Mouse (Mus musculus): ENCODE results near the gene Prelp. TPM values are rescaled to one million over a fixed set of nuclear protein-coding genes. Genes with fewer than 3 reads are reported as not detected.
A peak's percentile ranks its signal among the peaks of the same experiment; 100 is the strongest.

Prelp gene
- total and polyA plus RNA-seq, 3 experiments: 29.0 to 52.1 (median 34.4) TPM

DNA sequence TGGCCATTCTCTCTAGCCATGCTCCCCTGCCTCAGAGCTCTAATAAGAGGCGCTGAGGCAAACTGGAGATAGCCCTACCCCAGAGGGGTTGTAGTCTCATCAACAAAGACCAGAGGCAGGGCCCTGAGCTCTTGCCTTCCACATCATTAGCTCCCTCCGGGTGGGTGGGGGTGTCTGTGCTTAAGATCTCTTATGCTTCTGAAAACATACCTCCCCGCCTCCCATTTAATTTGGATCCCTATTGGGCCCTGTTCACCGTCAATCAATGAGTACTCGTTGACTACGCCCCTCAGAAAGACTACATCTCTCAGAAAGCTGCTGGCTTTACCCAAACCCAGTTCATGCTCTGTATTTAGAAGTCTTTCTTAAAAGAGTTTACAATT is 3.1 kb downstream of the Prelp start:
- H3K36me3 ChIP-seq (ENCODE audit: control insufficient read depth, insufficient read depth, low read length): peaks cover 3% of the 10 kb centered on the region
- DNase-seq: no peak
- H3K4me1 ChIP-seq (ENCODE audit: control insufficient read depth, insufficient read depth, low read length): peaks cover 26% of the 10 kb centered on the region
- peak overlapping the region; percentile 81 for H3K27ac ChIP-seq
- H3K79me2 ChIP-seq (replicated peaks; ENCODE audit: control insufficient read depth, insufficient read depth, low read length): no peaks in the 10 kb centered on the region
- peak overlapping the region; percentile 53; the same call in 1 of the 2 replicates for H3K9ac ChIP-seq (ENCODE audit: low read depth, low read length)
- peak; percentile 13; the same call in 1 of the 2 replicates for TF ChIP-seq POLR2A (IDR thresholded peaks at IDR 0.05; ENCODE audit: insufficient read depth, low read depth, low read length)
- no peak for TF ChIP-seq EP300 (IDR thresholded peaks at IDR 0.05; ENCODE audit: insufficient read depth, low read depth, low read length)
- 51% methylated on average over 6 of the region's 6 CpGs for WGBS
- intact Hi-C loops (cut with DNase I): loop anchor here (5.0 kb wide), 1 partner anchor 786 kb away; the partner anchor contains the start of gene Ppp1r15b
- peak overlapping the region; percentile 28 for H3K4me3 ChIP-seq
- no peaks in the 10 kb centered on the region for H3K27me3 ChIP-seq (ENCODE audit: control insufficient read depth, insufficient read depth, low read length)

DNA sequence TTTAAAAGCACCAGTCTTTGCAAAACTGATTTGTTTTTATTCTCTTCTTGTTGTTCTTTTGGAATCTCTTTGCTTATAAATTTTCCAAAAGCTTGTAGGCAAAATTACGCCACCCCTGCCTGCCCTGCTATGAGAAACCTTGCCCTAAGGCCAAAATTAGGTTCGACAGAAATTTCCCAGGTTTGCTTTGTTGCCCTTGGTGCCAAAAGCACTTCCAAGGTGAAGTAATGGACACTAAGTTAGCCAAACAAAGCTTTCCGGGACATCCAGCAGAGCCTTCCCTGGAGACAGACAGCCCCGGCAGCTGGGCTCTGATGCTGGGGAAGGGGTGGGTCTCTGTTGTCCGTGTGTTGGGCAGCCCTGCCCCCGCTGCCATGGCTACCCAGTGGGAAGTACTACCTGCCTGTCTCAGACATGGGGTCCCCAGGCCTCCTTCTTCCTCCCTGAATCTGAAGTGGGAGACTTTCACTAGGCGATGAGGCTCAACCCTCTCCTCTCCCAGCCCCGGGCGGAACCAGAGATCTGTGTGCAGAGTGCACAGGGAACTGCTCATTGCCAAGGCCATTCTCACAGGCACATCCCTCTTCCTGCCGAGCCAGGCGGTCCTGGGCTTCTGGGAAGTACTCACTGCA is 3.6 kb downstream of the Prelp start:
- peak; percentile 80 to 83 for DNase-seq
- TF ChIP-seq EP300 (IDR thresholded peaks at IDR 0.05; ENCODE audit: insufficient read depth, low read depth, low read length) (no peak), CTCF (IDR thresholded peaks at IDR 0.05) (no peak), POLR2A (IDR thresholded peaks at IDR 0.05; ENCODE audit: insufficient read depth, low read depth, low read length) (0 out of 2 replicates have a peak, but pooled peaks have one; percentile 53)
- H3K9ac ChIP-seq (ENCODE audit: low read depth, low read length): peak overlapping the region; percentile 53; the same call in 1 of the 2 replicates
- H3K4me1 ChIP-seq (ENCODE audit: control insufficient read depth, insufficient read depth, low read length): peaks cover 26% of the 10 kb centered on the region
- H3K27ac ChIP-seq: peak overlapping the region; percentile 81
- no peaks in the 10 kb centered on the region for H3K79me2 ChIP-seq (replicated peaks; ENCODE audit: control insufficient read depth, insufficient read depth, low read length)
- 30% methylated on average over 11 of the region's 11 CpGs for WGBS
- peak overlapping the region; percentile 28 for H3K4me3 ChIP-seq
- H3K36me3 ChIP-seq (ENCODE audit: control insufficient read depth, insufficient read depth, low read length): peaks cover 3% of the 10 kb centered on the region
- H3K27me3 ChIP-seq (ENCODE audit: control insufficient read depth, insufficient read depth, low read length): no peaks in the 10 kb centered on the region
- intact Hi-C loops (cut with DNase I): loop anchor here (5.0 kb wide), 1 partner anchor 785 kb away; the partner anchor contains the start of gene Ppp1r15b

DNA sequence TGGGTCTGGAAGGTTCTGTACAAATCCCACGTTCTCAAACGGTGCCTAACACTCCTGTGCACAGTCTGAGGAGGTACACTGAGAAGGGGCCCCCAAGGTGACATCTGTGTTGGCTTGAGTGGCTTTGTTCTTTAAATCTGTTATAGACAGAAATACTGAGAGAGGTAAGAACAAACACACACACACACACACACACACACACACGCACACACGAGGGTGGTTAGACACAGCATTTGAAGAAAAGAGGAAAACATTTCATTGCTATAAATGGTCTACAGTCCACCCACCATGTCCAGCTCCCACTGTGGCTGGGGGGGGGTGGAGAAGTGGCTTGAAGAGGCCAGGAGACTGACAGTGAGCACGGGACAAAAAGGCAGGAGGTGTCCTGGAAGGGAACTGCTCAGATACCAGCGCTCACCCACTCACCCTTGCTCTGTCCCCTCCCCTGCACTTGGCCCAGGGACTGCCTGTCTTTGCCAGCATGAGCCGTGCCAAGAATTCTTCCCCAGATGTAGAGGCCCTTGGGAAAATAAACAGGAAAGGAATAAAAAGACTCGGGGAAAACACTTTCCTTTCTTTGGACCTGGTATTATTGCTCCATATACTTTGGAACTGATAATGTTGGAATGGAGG is 5.4 kb downstream of the Prelp start:
- Histone ChIP-seq H3K4me3 (no peak overlapping the region), H3K9ac (ENCODE audit: low read depth, low read length) (no peak overlapping the region), H3K27ac (peak overlapping the region; percentile 72), H3K4me1 (ENCODE audit: control insufficient read depth, insufficient read depth, low read length) (peaks cover 25% of the 10 kb centered on the region), H3K27me3 (ENCODE audit: control insufficient read depth, insufficient read depth, low read length) (no peaks in the 10 kb centered on the region), H3K36me3 (ENCODE audit: control insufficient read depth, insufficient read depth, low read length) (peaks cover 3% of the 10 kb centered on the region), H3K79me2 (replicated peaks; ENCODE audit: control insufficient read depth, insufficient read depth, low read length) (no peaks in the 10 kb centered on the region)
- WGBS: 16% methylated on average over 8 of the region's 8 CpGs
- no peak for TF ChIP-seq CTCF (IDR thresholded peaks at IDR 0.05)
- TF ChIP-seq EP300 (IDR thresholded peaks at IDR 0.05; ENCODE audit: insufficient read depth, low read depth, low read length): peak; percentile 88; the same call in 1 of the 2 replicates
- DNase-seq: peak; percentile 88
- intact Hi-C loops (cut with DNase I): loop anchor here (5.0 kb wide), 1 partner anchor 784 kb away; the partner anchor contains the start of gene Ppp1r15b

DNA sequence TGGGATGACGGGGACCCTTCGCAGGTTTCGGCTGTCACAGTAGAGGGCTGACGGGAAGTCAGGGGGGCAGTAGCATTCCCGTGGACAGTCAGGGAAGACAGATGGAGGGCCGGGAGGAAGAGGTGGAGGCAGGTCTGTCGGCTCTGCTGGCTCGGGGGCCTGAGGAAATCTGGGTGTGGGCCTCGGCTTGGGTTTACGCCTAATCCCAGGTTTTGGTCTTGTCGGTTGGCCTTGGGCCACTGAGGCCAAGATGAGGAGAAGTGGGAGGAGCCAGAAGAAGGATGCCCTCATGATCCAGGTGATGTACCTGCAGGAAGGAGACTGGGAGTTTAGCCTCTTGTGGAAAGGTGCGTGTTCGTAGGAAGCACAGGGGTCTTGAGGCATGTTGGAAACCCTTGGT is 6.1 kb downstream of the Prelp start:
- Histone ChIP-seq H3K9ac (ENCODE audit: low read depth, low read length) (no peak overlapping the region), H3K36me3 (ENCODE audit: control insufficient read depth, insufficient read depth, low read length) (peaks cover 3% of the 10 kb centered on the region), H3K79me2 (replicated peaks; ENCODE audit: control insufficient read depth, insufficient read depth, low read length) (no peaks in the 10 kb centered on the region), H3K27ac (no peak overlapping the region), H3K4me3 (no peak overlapping the region), H3K4me1 (ENCODE audit: control insufficient read depth, insufficient read depth, low read length) (peaks cover 25% of the 10 kb centered on the region), H3K27me3 (ENCODE audit: control insufficient read depth, insufficient read depth, low read length) (no peaks in the 10 kb centered on the region)
- intact Hi-C loops (cut with DNase I): loop anchor here (5.0 kb wide), 1 partner anchor 783 kb away; the partner anchor contains the start of gene Ppp1r15b
- DNase-seq: no peak
- TF ChIP-seq CTCF (IDR thresholded peaks at IDR 0.05) (no peak), EP300 (IDR thresholded peaks at IDR 0.05; ENCODE audit: insufficient read depth, low read depth, low read length) (no peak), POLR2A (IDR thresholded peaks at IDR 0.05; ENCODE audit: insufficient read depth, low read depth, low read length) (no peak)
- 83% methylated on average over 13 of the region's 13 CpGs for WGBS

DNA sequence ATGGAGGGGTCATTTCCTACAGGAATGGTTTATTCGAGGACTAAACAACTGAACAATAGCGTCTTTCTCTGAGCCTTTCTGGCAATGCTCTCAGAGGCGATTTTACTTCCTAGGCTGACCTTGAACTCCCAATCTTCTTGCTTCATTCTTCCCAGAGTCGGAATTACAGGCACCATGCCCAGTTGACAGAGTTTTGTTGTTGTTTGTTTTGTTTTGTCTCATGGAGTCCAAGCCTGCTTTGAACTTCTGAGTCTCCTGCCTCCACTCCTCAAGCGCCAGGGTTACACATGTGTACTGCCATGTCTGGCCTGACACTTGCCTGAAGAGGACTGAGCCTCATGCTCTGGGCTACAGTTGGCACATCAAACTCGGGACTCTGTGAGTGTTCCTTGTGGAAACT is 8.2 kb downstream of the Prelp start:
- Histone ChIP-seq H3K79me2 (replicated peaks; ENCODE audit: control insufficient read depth, insufficient read depth, low read length) (no peaks in the 10 kb centered on the region), H3K27me3 (ENCODE audit: control insufficient read depth, insufficient read depth, low read length) (no peaks in the 10 kb centered on the region), H3K27ac (no peak overlapping the region), H3K9ac (ENCODE audit: low read depth, low read length) (no peak overlapping the region), H3K4me1 (ENCODE audit: control insufficient read depth, insufficient read depth, low read length) (peaks cover 23% of the 10 kb centered on the region), H3K4me3 (no peak overlapping the region), H3K36me3 (ENCODE audit: control insufficient read depth, insufficient read depth, low read length) (peaks cover 3% of the 10 kb centered on the region)
- 57% methylated on average over 6 of the region's 6 CpGs for WGBS
- DNase-seq: no peak
- intact Hi-C loops (cut with DNase I): loop anchor here (2.0 to 5.0 kb wide), 2 partner anchors 48 to 189 kb away; no protein-coding TSS in a partner anchor
- TF ChIP-seq POLR2A (IDR thresholded peaks at IDR 0.05; ENCODE audit: insufficient read depth, low read depth, low read length) (no peak), CTCF (IDR thresholded peaks at IDR 0.05) (no peak), EP300 (IDR thresholded peaks at IDR 0.05; ENCODE audit: insufficient read depth, low read depth, low read length) (no peak)

DNA sequence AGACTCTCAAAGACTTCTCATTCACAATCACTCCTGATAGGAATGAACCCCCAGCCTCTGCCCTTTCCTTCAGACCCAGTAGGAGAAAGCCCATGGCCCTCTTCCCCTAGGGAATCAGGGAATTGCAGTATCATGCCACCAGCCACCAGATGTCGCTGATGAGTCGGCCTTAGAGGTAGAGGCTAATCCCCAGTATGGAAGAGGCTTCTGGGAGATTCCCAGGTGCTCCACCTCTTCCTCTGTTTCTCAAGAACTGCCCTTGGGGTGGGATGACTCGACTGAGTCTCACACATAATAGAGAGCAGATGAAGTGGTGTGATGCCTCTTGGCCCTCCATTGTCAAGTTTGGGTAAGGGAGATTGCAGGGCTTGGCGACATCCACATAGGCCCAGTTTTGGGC is 9.8 kb downstream of the Prelp start:
- Histone ChIP-seq H3K9ac (ENCODE audit: low read depth, low read length) (no peak overlapping the region), H3K36me3 (ENCODE audit: control insufficient read depth, insufficient read depth, low read length) (no peaks in the 10 kb centered on the region; the same call in none of the 2 replicates), H3K79me2 (replicated peaks; ENCODE audit: control insufficient read depth, insufficient read depth, low read length) (no peaks in the 10 kb centered on the region), H3K4me3 (no peak overlapping the region), H3K27me3 (ENCODE audit: control insufficient read depth, insufficient read depth, low read length) (no peaks in the 10 kb centered on the region), H3K27ac (no peak overlapping the region), H3K4me1 (ENCODE audit: control insufficient read depth, insufficient read depth, low read length) (peaks cover 15% of the 10 kb centered on the region)
- intact Hi-C loops (cut with DNase I): loop anchor here (1.0 to 5.0 kb wide), 2 partner anchors 135 to 191 kb away; no protein-coding TSS in a partner anchor
- TF ChIP-seq CTCF (IDR thresholded peaks at IDR 0.05) (peak; percentile 99), EP300 (IDR thresholded peaks at IDR 0.05; ENCODE audit: insufficient read depth, low read depth, low read length) (peak; percentile 94), POLR2A (IDR thresholded peaks at IDR 0.05; ENCODE audit: insufficient read depth, low read depth, low read length) (0 out of 2 replicates have a peak, but pooled peaks have one; percentile 42)
- DNase-seq: peak; percentile 61 to 79
- WGBS: 26% methylated on average over 4 of the region's 4 CpGs
